Mouse (Mus musculus) erythroblast, embryonic 14.5 days (primary cell): ENCODE data around the gene Lpin2. TPM values are rescaled to one million over a fixed set of nuclear protein-coding genes. Genes with fewer than 3 reads are reported as not detected.

ENCODE experiments used
- H3K27me3 ChIP-seq: 2 replicates; pipeline ENCODE4 v1.6.1; 2012; ENCODE audit warnings: inconsistent platforms; ENCODE audit not compliant: control insufficient read depth
- H3K36me3 ChIP-seq: 2 replicates; pipeline ENCODE4 v1.6.1; 2012; ENCODE audit warnings: mild to moderate bottlenecking, inconsistent platforms; ENCODE audit not compliant: control insufficient read depth
- H3K4me1 ChIP-seq: 2 replicates; pipeline ENCODE4 v1.6.1; 2012; ENCODE audit warnings: inconsistent platforms; ENCODE audit not compliant: control insufficient read depth
- H3K4me3 ChIP-seq: replicated peaks from 2 replicates; pipeline ENCODE3; 2012; ENCODE audit warnings: moderate library complexity, mild to moderate bottlenecking, inconsistent platforms
- H3K9me3 ChIP-seq: 2 replicates; pipeline ENCODE4 v1.6.1; 2012; ENCODE audit warnings: low read length, inconsistent platforms, mixed read lengths; ENCODE audit not compliant: control insufficient read depth
- GATA1 ChIP-seq: IDR thresholded peaks from 2 replicates; pipeline ENCODE4 v1.6.1; 2012; ENCODE audit warnings: low read length, inconsistent platforms, mixed read lengths
- TAL1 ChIP-seq: IDR thresholded peaks from 3 replicates; pipeline ENCODE4 v1.6.1; 2012; ENCODE audit warnings: low read length, inconsistent platforms, mixed read lengths
- polyA plus RNA-seq: library from polyadenylated mRNA; stranded (reverse); fragments of >175 nt; gene quantifications from 2 replicates; pipeline ENCODE4 v1.2.3, GENCODE M21; 2012

Gene Lpin2
- polyA plus RNA-seq, 1 experiment = 10.0 TPM

DNA sequence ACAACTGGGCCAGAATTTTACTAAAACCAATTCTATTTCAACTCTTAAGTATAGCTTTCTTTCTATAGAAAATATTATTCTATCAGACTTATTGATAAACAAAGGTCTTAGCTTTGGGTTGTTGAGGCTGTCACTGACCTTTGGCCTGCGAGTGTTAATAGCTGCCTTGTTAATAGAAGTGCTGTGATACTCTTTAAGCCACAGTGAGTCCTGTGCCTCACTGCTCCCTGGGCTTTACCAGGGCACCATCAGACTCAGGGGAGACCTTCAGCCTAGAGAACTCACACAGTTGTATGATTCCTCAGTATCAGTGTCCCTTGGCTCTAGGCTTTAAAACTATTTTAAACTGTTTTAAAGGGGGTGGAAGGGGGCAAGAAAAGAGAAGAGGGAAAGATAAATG is 26.0 kb downstream of the Lpin2 start:
- Histone ChIP-seq H3K27me3 (no peaks in the 10 kb centered on the region), H3K9me3 (no peaks in the 10 kb centered on the region), H3K4me1 (peaks cover 93% of the 10 kb centered on the region), H3K4me3 (no peak overlapping the region), H3K36me3 (peaks cover 52% of the 10 kb centered on the region)
- no peak for TF ChIP-seq TAL1
- TF ChIP-seq GATA1 = no peak

GRCm38 (mm10) chr17:71208921-71209320 is 26.6 kb downstream of the Lpin2 start:
- peaks cover 54% of the 10 kb centered on the region for H3K36me3 ChIP-seq
- H3K27me3 ChIP-seq = no peaks in the 10 kb centered on the region
- no peak for TF ChIP-seq GATA1
- TF ChIP-seq TAL1 = no peak
- peaks cover 93% of the 10 kb centered on the region for H3K4me1 ChIP-seq
- no peak overlapping the region for H3K4me3 ChIP-seq
- H3K9me3 ChIP-seq = no peaks in the 10 kb centered on the region

DNA sequence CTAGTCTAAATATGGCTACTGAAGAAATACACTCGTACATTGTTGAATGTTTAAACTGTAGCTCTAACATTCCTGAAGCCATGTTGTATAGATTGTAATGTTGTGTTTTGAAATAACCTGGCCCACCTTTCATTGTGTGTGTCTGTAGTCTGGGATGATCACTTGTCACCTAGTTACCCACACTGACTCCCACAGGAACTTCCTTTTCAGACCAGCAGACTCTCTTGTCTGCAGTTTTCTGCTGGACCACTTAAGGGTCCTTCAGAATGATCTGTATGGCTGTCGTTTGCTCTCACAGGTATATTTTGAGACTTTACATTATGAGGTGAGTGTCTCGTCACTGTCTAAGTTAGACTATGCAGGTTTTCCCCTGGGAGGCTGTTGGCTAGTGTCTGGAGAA is 27.6 kb downstream of the Lpin2 start:
- Histone ChIP-seq H3K36me3 (peaks cover 64% of the 10 kb centered on the region), H3K4me1 (peaks cover 93% of the 10 kb centered on the region), H3K4me3 (no peak overlapping the region), H3K27me3 (no peaks in the 10 kb centered on the region), H3K9me3 (no peaks in the 10 kb centered on the region)
- TF ChIP-seq GATA1 (no peak), TAL1 (no peak)

DNA sequence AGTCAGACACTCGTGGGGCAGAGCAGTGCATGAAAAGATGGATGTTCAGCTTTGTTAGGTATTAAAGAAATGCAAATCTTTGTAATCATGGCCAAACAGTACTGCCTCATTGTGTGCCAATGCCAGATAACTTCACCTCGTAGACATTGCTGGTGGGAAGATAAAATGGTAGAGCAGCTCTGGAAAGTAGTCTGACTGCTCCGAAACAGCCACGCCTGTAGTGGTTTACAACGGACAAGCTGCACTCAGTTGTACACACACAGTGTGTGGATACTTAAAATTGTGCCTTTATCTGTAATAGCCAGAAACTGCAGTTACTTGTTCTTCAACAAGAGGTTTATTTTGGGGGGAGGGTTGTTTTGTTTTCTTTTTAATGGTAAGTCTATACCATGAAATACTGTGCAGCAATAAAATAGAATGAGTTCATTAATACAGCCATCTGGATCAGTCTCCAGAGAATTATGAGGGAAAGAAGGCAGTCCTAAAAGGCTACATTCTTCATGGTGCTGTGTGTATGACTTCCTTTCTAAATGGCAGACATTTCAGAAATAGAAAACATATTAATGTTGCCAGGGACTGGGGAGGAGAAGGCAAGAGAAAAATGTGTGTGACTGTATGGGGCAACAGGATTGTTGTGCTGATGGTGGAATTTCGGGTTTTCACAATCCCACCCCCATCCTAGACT is 29.7 kb downstream of the Lpin2 start:
- Histone ChIP-seq H3K36me3 (peaks cover 80% of the 10 kb centered on the region), H3K4me1 (peaks cover 90% of the 10 kb centered on the region), H3K27me3 (no peaks in the 10 kb centered on the region), H3K9me3 (no peaks in the 10 kb centered on the region), H3K4me3 (peak overlapping the region; percentile 43)
- peak; percentile 88 for TF ChIP-seq GATA1
- peak; percentile 88 for TF ChIP-seq TAL1

DNA sequence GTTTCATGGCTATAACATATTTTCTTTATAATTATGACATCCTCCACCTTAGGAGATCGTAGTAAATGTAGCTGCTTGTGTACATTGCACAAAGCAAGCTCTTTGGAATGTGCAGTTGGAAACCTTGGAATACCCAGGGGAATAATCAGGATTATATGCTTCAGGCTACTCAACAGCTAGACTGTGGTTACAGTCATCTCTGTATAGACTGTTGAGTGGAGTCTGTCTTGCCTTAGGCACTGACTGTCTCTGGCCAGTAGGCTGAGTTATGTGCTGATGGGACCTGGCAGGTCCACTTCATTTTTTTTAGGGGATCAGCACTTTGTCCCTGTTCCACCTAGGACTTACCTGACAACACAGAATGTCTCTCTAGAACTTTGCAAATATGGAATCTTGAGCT is 31.3 kb downstream of the Lpin2 start:
- no peak for TF ChIP-seq TAL1
- no peak for TF ChIP-seq GATA1
- H3K9me3 ChIP-seq = peaks cover 7% of the 10 kb centered on the region
- no peak overlapping the region for H3K4me3 ChIP-seq
- H3K4me1 ChIP-seq = peaks cover 79% of the 10 kb centered on the region
- H3K27me3 ChIP-seq = no peaks in the 10 kb centered on the region
- peaks cover 80% of the 10 kb centered on the region for H3K36me3 ChIP-seq

GRCm38 (mm10) chr17:71214514-71215240 is 32.3 kb downstream of the Lpin2 start:
- Histone ChIP-seq H3K4me3 (peak overlapping the region; percentile 51), H3K9me3 (peaks cover 7% of the 10 kb centered on the region), H3K27me3 (no peaks in the 10 kb centered on the region), H3K36me3 (peaks cover 84% of the 10 kb centered on the region), H3K4me1 (peaks cover 72% of the 10 kb centered on the region)
- TF ChIP-seq GATA1 (no peak), TAL1 (no peak)

DNA sequence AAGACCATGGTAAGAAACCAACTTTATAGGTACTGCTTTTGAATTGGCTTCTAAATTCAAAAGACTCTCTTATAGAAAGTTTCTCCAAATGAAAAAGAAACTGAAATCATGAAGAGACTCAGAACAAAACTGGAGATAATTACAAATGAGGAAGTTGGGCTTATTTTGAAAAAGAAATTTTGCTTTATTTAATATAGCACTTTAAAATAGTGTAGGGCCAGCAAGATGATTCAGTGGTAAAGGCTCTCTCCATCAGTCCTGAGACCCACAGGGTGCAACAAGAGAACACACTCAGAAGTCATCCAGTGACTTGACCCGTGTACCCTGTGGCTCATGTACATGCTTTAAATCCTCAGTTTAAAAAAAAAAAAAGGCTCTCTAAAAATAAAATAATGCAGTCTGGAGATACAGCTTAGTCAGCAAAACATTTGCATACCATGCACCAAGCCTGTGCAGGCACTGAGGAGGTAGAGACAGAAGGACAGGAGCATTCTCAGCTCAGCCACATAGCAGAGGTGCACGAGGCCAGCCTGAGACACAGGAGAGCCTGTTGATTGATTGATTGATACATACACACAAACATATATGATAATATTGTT is 33.0 kb downstream of the Lpin2 start:
- H3K4me3 ChIP-seq = peak overlapping the region; percentile 51
- TF ChIP-seq TAL1 (no peak), GATA1 (no peak)
- H3K9me3 ChIP-seq = peaks cover 7% of the 10 kb centered on the region
- no peaks in the 10 kb centered on the region for H3K27me3 ChIP-seq
- peaks cover 66% of the 10 kb centered on the region for H3K4me1 ChIP-seq
- H3K36me3 ChIP-seq = peaks cover 81% of the 10 kb centered on the region

DNA sequence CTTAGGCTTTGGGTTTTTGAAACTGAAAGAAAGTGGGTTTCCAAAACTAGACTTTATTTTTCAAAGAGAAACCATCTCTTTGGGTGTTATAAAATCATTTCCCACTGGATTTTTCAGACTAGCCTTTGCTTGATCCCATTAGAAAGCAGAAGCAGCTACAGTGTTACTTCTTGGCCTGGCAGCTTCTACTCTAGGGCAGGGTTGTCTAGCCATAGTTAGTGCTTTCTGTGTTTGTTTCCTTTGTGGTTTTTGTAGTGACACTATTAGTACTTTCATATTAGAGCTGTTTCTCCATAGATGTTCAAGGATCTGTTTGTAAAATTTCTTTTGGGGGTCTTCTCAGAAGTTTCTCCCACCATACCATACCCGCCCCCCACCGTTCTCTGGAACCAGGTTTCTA is 33.9 kb downstream of the Lpin2 start:
- H3K27me3 ChIP-seq = no peaks in the 10 kb centered on the region
- H3K4me1 ChIP-seq = peaks cover 64% of the 10 kb centered on the region
- peaks cover 86% of the 10 kb centered on the region for H3K36me3 ChIP-seq
- H3K9me3 ChIP-seq = peaks cover 7% of the 10 kb centered on the region
- H3K4me3 ChIP-seq = no peak overlapping the region
- no peak for TF ChIP-seq TAL1
- no peak for TF ChIP-seq GATA1

DNA sequence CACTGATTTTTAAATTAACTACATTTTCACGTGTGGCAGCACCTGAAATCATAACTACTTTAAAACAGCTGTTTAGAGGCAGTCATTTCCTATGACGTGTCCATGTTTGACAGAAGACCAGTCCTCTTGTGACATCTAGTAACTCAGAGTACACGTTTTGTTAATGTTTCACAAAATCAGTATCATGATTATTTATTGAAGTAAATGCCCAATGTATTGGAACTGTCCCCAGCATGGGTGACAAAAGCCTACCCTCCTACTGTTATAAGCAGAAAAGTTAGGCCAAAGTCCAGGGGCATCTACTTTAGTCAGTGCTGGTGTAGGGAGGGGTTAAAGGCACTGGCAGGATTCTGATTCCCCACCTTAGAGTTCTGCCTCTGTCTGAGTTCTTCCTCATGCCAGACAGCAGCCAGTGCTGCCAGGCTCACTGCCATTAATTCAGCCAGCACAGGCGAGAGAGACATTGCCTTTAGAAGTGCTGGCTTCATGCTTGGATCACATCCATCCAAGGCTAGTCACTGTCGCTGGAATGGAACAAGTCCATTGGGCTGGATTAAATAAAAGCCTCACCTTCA is 34.8 kb downstream of the Lpin2 start:
- H3K9me3 ChIP-seq = peaks cover 7% of the 10 kb centered on the region
- peaks cover 92% of the 10 kb centered on the region for H3K36me3 ChIP-seq
- no peak overlapping the region for H3K4me3 ChIP-seq
- no peaks in the 10 kb centered on the region for H3K27me3 ChIP-seq
- peaks cover 59% of the 10 kb centered on the region for H3K4me1 ChIP-seq
- TF ChIP-seq GATA1 (no peak), TAL1 (no peak)
